Mouse (Mus musculus): ENCODE measurements around the gene Rpl37a.

Gene Rpl37a

DNA sequence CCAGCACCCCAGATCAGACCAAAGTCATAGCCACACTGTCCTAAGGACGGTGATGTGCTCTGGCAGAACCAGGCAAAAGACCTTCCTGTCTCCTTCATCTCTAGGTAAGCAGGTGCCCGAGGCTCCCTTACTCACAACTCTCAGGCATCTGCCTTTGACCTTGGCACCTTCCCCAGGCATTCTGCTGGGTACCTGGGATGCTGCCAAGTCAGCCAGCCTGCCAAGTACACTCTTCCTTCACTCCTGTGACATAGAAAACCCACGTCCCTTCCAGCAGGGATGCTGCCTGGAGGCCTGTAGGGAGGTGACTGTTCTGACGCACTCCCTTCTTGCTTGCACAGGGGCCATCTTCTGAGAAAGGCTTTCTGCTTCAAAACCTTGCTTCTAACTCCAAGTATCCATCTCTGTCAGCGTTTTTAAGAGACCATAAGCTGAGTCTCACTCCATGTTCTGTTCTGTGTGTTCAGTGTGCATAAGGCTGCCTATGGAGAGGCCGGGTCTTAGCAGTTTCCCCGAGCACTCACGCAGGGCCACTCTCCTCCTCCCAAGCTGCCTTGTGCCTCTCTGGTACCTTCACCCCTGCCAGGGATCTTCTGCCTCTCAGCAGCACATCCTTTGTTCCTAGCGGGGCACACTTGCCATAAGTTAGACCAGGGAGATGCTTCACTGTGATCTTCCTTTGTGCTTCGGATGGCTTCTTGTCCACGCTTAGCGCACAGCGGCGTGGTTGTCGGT is 28.0 kb downstream of the Rpl37a start:
- DNase-seq (ENCODE audit: low read depth, low spot score) = peak; percentile 23

GRCm38 (mm10) chr1:72739681-72740063 is 28.6 kb downstream of the Rpl37a start:
- DNase-seq (ENCODE audit: low read depth, low spot score) = peak; percentile 54

DNA sequence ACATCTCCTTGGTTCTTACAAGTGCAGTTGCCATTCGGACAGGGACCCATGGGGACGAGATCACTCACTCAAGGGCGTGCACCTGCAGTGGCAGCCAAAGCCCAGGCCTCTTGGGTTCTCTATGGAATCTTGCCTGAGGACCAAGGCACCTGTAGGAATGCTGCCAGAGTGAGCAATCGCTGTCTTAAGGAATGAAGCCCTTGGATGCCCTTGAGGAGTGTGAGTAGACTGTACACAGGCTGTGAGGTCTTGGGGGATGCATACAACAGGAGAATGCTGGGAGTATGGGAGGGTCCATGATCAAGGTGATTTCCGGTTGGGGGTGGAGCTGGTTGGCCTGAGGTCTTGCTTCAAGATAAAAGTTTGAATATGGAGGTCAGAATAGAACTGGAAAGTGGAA is 30.3 kb downstream of the Rpl37a start:
- DNase-seq (ENCODE audit: low read depth, low spot score) = peak; percentile 69

GRCm38 (mm10) chr1:72744816-72745506 is 33.9 kb downstream of the Rpl37a start:
- DNase-seq (ENCODE audit: low read depth, low spot score) = no peak

DNA sequence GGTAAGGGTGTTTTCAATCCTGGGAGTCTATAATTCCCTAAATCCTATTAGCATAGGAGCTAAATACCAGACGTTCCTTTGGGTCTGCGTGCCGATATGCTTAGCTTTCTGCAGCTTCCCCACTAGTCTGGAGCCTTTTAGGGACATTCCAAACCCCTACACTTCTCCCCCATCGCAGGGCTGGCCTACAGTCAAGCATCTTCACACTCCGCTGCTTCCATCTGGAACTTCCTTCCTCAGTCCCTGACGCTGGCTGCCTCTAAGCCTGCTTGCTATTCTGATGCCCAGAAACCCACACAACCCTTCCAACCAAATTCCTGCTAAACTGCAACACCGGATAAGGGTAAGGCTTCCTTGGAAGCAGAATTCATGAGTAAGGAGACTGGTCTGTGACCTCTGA is 35.3 kb downstream of the Rpl37a start:
- DNase-seq (ENCODE audit: low read depth, low spot score) = no peak

DNA sequence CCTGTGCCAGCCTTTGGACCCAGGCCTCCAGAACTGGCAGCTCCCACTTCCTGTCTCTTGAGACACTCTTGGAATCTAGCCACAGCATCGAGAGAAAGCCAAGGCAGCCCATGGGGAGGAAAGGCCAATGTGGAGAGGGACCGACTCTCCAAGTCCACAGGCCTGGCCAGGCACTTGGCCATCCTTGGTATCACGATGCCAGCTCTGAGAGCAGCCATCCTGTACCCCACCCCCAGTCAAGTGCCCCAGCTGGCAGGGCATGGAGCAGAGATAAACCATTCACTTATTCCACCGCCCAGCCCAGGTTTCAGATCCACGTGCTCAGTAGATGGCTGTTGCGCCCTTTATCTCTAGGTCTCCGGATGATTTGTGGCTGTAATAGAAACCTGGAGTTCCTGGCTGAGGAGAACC is 40.3 kb downstream of the Rpl37a start:
- no peak for DNase-seq (ENCODE audit: low read depth, low spot score)

GRCm38 (mm10) chr1:72753211-72753610 is 42.1 kb downstream of the Rpl37a start:
- no peak for DNase-seq (ENCODE audit: low read depth, low spot score)

- DNase-seq (ENCODE audit: low read depth, low spot score) = no peak
Measured at GRCm38 (mm10) chr1:72755227-72755626, 44.1 kb downstream of the Rpl37a start.

DNA sequence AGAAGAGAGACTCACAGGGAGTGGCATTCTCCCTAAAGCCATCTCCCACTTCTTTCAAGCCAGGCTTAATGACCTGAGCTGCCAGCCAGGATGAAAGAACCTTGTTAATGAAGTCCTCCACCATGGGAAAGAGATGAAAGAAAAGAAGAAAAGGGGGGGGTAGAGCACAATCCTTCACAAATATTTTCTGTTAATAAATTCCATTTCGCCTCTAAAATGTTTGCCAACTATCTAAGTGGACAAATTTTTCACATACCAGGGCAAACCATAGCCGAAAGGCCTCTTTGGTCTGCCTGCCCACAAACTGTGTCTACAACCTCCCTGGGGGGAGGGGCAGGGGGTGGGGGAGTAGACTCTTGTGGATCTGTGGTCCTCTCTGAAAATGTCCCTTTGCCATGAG is 44.7 kb downstream of the Rpl37a start:
- no peak for DNase-seq (ENCODE audit: low read depth, low spot score)

DNA sequence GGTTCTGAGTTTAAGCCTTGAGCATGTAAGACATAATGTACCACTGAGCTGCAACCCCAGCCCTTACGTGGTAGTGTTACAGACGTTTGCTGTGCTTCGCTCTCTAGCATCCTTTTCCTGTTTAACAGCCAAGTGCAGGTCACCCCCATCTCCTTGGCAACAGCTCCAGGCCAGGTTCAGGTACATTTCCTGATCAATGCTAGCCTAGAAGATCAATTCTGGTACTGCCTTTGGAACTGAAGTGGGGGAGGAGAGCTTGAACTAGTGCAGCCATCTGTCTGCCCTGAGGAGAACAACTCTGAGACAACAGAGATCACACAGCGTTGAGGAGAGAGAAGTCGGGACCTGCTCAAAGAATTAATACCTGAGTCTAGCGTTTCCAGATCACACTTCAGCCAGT is 48.7 kb downstream of the Rpl37a start:
- DNase-seq (ENCODE audit: low read depth, low spot score) = no peak

Measured in R1 (cell line).